Mouse (Mus musculus) embryonic facial prominence, embryonic 15.5 days (tissue): ENCODE data around the gene Lmo3. TPM values are rescaled to one million over a fixed set of nuclear protein-coding genes. Genes with fewer than 3 reads are reported as not detected.

ENCODE experiments used
- ATAC-seq: fragments of 200-750 bp; cut with Nextera tagmentation; 2 replicates; pipeline ENCODE4 v1.8.0; 2017; ENCODE audit warnings: low read depth, moderate TSS enrichment; ENCODE audit not compliant: insufficient number of reproducible peaks, low FRiP score, low TSS enrichment
- H3K27ac ChIP-seq: fragments of 300-500 bp; sonication (generic); replicated peaks from 2 replicates; pipeline ENCODE4 v1.5.1; 2015; ENCODE audit warnings: mild to moderate bottlenecking, inconsistent platforms
- H3K27me3 ChIP-seq: fragments of 300-500 bp; sonication (generic); 2 replicates; pipeline ENCODE4 v1.6.1; 2015; ENCODE audit warnings: inconsistent platforms
- H3K36me3 ChIP-seq: fragments of 300-500 bp; sonication (generic); 2 replicates; pipeline ENCODE4 v1.6.1; 2015; ENCODE audit warnings: mild to moderate bottlenecking, inconsistent platforms
- H3K4me1 ChIP-seq: fragments of 300-500 bp; sonication (generic); 2 replicates; pipeline ENCODE4 v1.6.1; 2015; ENCODE audit warnings: inconsistent platforms
- H3K4me2 ChIP-seq: fragments of 300-500 bp; sonication (generic); replicated peaks from 2 replicates; pipeline ENCODE4 v1.6.1; 2015; ENCODE audit warnings: mild to moderate bottlenecking, inconsistent platforms
- H3K4me3 ChIP-seq: fragments of 300-500 bp; sonication (generic); replicated peaks from 2 replicates; pipeline ENCODE4 v1.5.1; 2015; ENCODE audit warnings: mild to moderate bottlenecking, inconsistent platforms
- H3K9ac ChIP-seq: fragments of 300-500 bp; sonication (generic); 2 replicates; pipeline ENCODE4 v1.6.1; 2015; ENCODE audit warnings: inconsistent platforms
- H3K9me3 ChIP-seq: fragments of 300-500 bp; sonication (generic); replicated peaks from 2 replicates; pipeline ENCODE4 v1.6.1; 2016; ENCODE audit warnings: inconsistent platforms
- WGBS: fragments of 180-500 bp; shearing (Covaris S2); methylation state at CpG from one replicate; pipeline ENCODE4 v1.1.7; 2015; 5-methylcytosine and 5-hydroxymethylcytosine counted together
- polyA plus RNA-seq: library from polyadenylated mRNA; unstranded; fragments of >200 nt; fragmentation: Nextera tagmentation; extraction: Ambion mirVana; gene quantifications from 2 replicates; pipeline ENCODE4 v1.2.1, GENCODE M21; 2015

The Lmo3 gene
- polyA plus RNA-seq, 1 experiment from 2014 or later = 2.8 TPM

GRCm38 (mm10) chr6:138506642-138507041 is 75.1 kb downstream of the Lmo3 start:
- H3K4me2 ChIP-seq = no peak overlapping the region
- no peak for ATAC-seq
- no peaks in the 10 kb centered on the region for H3K9me3 ChIP-seq
- WGBS = 30% methylated on average over 1 of the region's 1 CpGs
- H3K27me3 ChIP-seq = no peaks in the 10 kb centered on the region
- no peaks in the 10 kb centered on the region for H3K4me1 ChIP-seq
- H3K36me3 ChIP-seq = no peaks in the 10 kb centered on the region
- no peak overlapping the region for H3K9ac ChIP-seq
- no peak overlapping the region for H3K4me3 ChIP-seq
- no peak overlapping the region for H3K27ac ChIP-seq

- Histone ChIP-seq H3K9ac (no peak overlapping the region), H3K4me3 (no peak overlapping the region), H3K36me3 (no peaks in the 10 kb centered on the region), H3K27ac (no peak overlapping the region), H3K9me3 (no peaks in the 10 kb centered on the region), H3K4me1 (no peaks in the 10 kb centered on the region), H3K4me2 (no peak overlapping the region), H3K27me3 (no peaks in the 10 kb centered on the region)
- no peak for ATAC-seq
- WGBS = 83% methylated on average over 1 of the region's 1 CpGs
These were observed 77.8 kb downstream of the Lmo3 start for GRCm38 (mm10) chr6:138503946-138504345.

- WGBS = 23% methylated on average over 3 of the region's 3 CpGs
- H3K4me3 ChIP-seq = no peak overlapping the region
- H3K27me3 ChIP-seq = no peaks in the 10 kb centered on the region
- H3K36me3 ChIP-seq = no peaks in the 10 kb centered on the region
- H3K4me1 ChIP-seq = no peaks in the 10 kb centered on the region
- H3K9me3 ChIP-seq = no peaks in the 10 kb centered on the region
- no peak overlapping the region for H3K4me2 ChIP-seq
- H3K27ac ChIP-seq = no peak overlapping the region
- ATAC-seq = no peak
- H3K9ac ChIP-seq = no peak overlapping the region
These were observed 98.9 kb downstream of the Lmo3 start for GRCm38 (mm10) chr6:138482834-138483233.

GRCm38 (mm10) chr6:138477611-138478010 is 104.2 kb downstream of the Lmo3 start:
- Histone ChIP-seq H3K4me1 (no peaks in the 10 kb centered on the region), H3K4me2 (no peak overlapping the region), H3K36me3 (no peaks in the 10 kb centered on the region), H3K9me3 (no peaks in the 10 kb centered on the region), H3K9ac (no peak overlapping the region), H3K4me3 (no peak overlapping the region), H3K27ac (no peak overlapping the region), H3K27me3 (no peaks in the 10 kb centered on the region)
- WGBS = 15% methylated on average over 5 of the region's 5 CpGs
- no peak for ATAC-seq

GRCm38 (mm10) chr6:138469204-138469603 is 112.6 kb downstream of the Lmo3 start:
- no peak overlapping the region for H3K9ac ChIP-seq
- ATAC-seq = no peak
- 77% methylated on average over 4 of the region's 4 CpGs for WGBS
- H3K4me3 ChIP-seq = no peak overlapping the region
- no peaks in the 10 kb centered on the region for H3K4me1 ChIP-seq
- no peak overlapping the region for H3K4me2 ChIP-seq
- H3K27me3 ChIP-seq = no peaks in the 10 kb centered on the region
- no peaks in the 10 kb centered on the region for H3K36me3 ChIP-seq
- no peak overlapping the region for H3K27ac ChIP-seq
- no peaks in the 10 kb centered on the region for H3K9me3 ChIP-seq

- no peak overlapping the region for H3K4me3 ChIP-seq
- no peaks in the 10 kb centered on the region for H3K9me3 ChIP-seq
- no peak overlapping the region for H3K27ac ChIP-seq
- H3K4me1 ChIP-seq = no peaks in the 10 kb centered on the region
- ATAC-seq = no peak
- no peak overlapping the region for H3K4me2 ChIP-seq
- 47% methylated on average over 3 of the region's 3 CpGs for WGBS
- no peak overlapping the region for H3K9ac ChIP-seq
- no peaks in the 10 kb centered on the region for H3K27me3 ChIP-seq
- no peaks in the 10 kb centered on the region for H3K36me3 ChIP-seq
These were observed 137.2 kb downstream of the Lmo3 start for GRCm38 (mm10) chr6:138444515-138445048.

GRCm38 (mm10) chr6:138437351-138437750 is 144.4 kb downstream of the Lmo3 start:
- Histone ChIP-seq H3K36me3 (no peaks in the 10 kb centered on the region), H3K27ac (no peak overlapping the region), H3K9ac (no peak overlapping the region), H3K4me3 (no peak overlapping the region), H3K27me3 (no peaks in the 10 kb centered on the region), H3K4me1 (no peaks in the 10 kb centered on the region), H3K4me2 (no peak overlapping the region), H3K9me3 (no peaks in the 10 kb centered on the region)
- 51% methylated on average over 3 of the region's 3 CpGs for WGBS
- ATAC-seq = no peak

GRCm38 (mm10) chr6:138436813-138437212 is 145.0 kb downstream of the Lmo3 start:
- Histone ChIP-seq H3K4me2 (no peak overlapping the region), H3K27me3 (no peaks in the 10 kb centered on the region), H3K9me3 (no peaks in the 10 kb centered on the region), H3K4me3 (no peak overlapping the region), H3K36me3 (no peaks in the 10 kb centered on the region), H3K4me1 (no peaks in the 10 kb centered on the region), H3K27ac (no peak overlapping the region), H3K9ac (no peak overlapping the region)
- 50% methylated on average over 3 of the region's 3 CpGs for WGBS
- no peak for ATAC-seq

- H3K9me3 ChIP-seq = no peaks in the 10 kb centered on the region
- no peak overlapping the region for H3K4me2 ChIP-seq
- H3K4me1 ChIP-seq = no peaks in the 10 kb centered on the region
- H3K4me3 ChIP-seq = no peak overlapping the region
- peaks cover 20% of the 10 kb centered on the region for H3K27me3 ChIP-seq
- H3K27ac ChIP-seq = no peak overlapping the region
- no peak for ATAC-seq
- H3K9ac ChIP-seq = no peak overlapping the region
- H3K36me3 ChIP-seq = no peaks in the 10 kb centered on the region
- 13% methylated on average over 6 of the region's 6 CpGs for WGBS
These were observed 154.4 kb downstream of the Lmo3 start for GRCm38 (mm10) chr6:138427394-138427793.

GRCm38 (mm10) chr6:138426894-138427293 is 154.9 kb downstream of the Lmo3 start:
- Histone ChIP-seq H3K4me1 (peaks cover 4% of the 10 kb centered on the region), H3K4me3 (no peak overlapping the region), H3K27ac (no peak overlapping the region), H3K9me3 (no peaks in the 10 kb centered on the region), H3K36me3 (no peaks in the 10 kb centered on the region), H3K27me3 (peaks cover 24% of the 10 kb centered on the region), H3K4me2 (no peak overlapping the region), H3K9ac (no peak overlapping the region)
- whole genome bisulfite sequencing = 19% methylated on average over 3 of the region's 3 CpGs
- peak; percentile 7; the same call in 1 of the 2 replicates for ATAC-seq

GRCm38 (mm10) chr6:138424514-138425225 is 157.1 kb downstream of the Lmo3 start:
- no peaks in the 10 kb centered on the region for H3K36me3 ChIP-seq
- no peak overlapping the region for H3K27ac ChIP-seq
- no peak for ATAC-seq
- H3K4me3 ChIP-seq = no peak overlapping the region
- WGBS = 67% methylated on average over 9 of the region's 9 CpGs
- H3K9ac ChIP-seq = no peak overlapping the region
- H3K27me3 ChIP-seq = peaks cover 30% of the 10 kb centered on the region
- H3K9me3 ChIP-seq = no peaks in the 10 kb centered on the region
- H3K4me1 ChIP-seq = peaks cover 18% of the 10 kb centered on the region
- H3K4me2 ChIP-seq = no peak overlapping the region
